8 mouse cellular contexts compared by ENCODE assay signal in the genomic region with DNA sequence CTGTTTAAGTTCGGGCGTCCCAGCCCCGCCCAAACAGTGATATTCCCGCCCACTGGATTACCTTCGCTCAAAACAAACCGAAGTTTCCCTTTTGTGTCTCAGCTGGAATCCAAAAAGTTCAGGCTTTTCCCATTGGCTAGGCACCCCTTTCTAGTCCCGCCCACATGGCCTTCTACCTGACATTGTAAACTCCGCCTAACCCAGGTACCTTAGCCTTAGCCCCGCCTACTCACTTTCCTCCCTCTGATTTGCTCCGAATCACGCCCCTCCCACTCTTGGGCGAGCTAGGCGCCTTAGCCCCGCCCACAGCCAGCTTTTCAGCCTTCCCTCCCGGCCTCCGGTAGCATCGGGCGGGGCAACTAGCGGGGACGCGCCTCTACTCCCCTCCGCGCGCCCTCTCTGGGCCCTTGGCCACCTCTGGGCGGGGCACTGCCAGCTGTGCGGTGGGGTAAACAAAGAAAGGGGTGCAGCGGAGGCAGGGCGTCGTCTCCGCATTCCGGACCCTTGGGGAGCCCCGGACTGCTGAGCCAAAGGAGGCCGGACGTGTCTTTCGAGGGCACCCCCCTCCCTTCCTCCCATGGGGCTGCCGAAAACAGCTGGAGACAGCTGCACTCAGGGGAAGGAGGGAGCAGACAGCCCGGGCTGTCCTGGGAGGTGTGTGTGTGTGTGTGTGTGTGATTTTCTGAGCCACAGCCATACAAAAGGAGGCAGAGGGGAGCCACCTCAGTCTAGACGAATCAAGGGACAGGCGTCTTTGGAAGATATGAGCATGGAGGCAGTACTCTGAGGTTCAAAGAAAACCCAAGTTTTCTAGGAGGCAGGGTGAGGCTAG. TPM values are rescaled to one million over a fixed set of nuclear protein-coding genes. Genes with fewer than 3 reads are reported as not detected.
DNase-seq lines count a peak whose midpoint lies in the region; ATAC-seq and TF ChIP-seq lines count a peak whose summit lies in the region.

No protein-coding gene starts in this region.

- H3K4me1 ChIP-seq in liver, embryonic 15.5 days (replicated peaks): peaks cover 47% of the 10 kb centered on the region
- peaks cover 25% of the 10 kb centered on the region for H3K4me1 ChIP-seq in testis, adult 2 months (ENCODE audit: control insufficient read depth, insufficient read depth, low read length)

- H3K27ac ChIP-seq in liver, embryonic 15.5 days (replicated peaks): no peak overlapping the region
- H3K27ac ChIP-seq in testis, adult 2 months (ENCODE audit: control insufficient read depth, insufficient read depth, low read depth, low read length): peak overlapping the region; percentile 77

- peak; percentile 40 for ATAC-seq in liver, embryonic 15.5 days (ENCODE audit: insufficient read depth)

- H3K4me3 ChIP-seq in liver, embryonic 15.5 days (replicated peaks): peak overlapping the region; percentile 54
- peak overlapping the region; percentile 68 for H3K4me3 ChIP-seq in testis, adult 2 months (ENCODE audit: control insufficient read depth, low read depth, low read length)

- under 1% methylated on average over 39 of the region's 39 CpGs for WGBS in liver, embryonic 15.5 days (ENCODE audit: insufficient replicate concordance)

- H3K9me3 ChIP-seq in liver, embryonic 15.5 days (replicated peaks): no peaks in the 10 kb centered on the region

- peak; percentile 50 to 63 for DNase-seq in layer of hippocampus, adult 8-10 months (ENCODE audit: low spot score in 2 of 2)
- DNase-seq in layer of hippocampus, adult 9-10 months (ENCODE audit: low spot score): no peak
- peak; percentile 74 for DNase-seq in embryo, embryonic 11.5 days (ENCODE audit: low read depth, low spot score)
- DNase-seq in heart, adult 18-20 months: peak; percentile 96 to 97
- DNase-seq in kidney, adult 18-20 months: peak; percentile 95
- peak; percentile 76 for DNase-seq in neural tube, embryonic 10.5 days (ENCODE audit: extremely low spot score, low spot score)

- peak overlapping the region; percentile 72 for H3K4me2 ChIP-seq in liver, embryonic 15.5 days

- H3K9ac ChIP-seq in liver, embryonic 15.5 days: 0 out of 2 replicates have a peak overlapping the region, but pooled peaks have one; percentile 4

- TF ChIP-seq POLR2A in testis, adult 2 months (IDR thresholded peaks at IDR 0.05; ENCODE audit: control insufficient read depth, low read depth, low read length): no peak

- no peaks in the 10 kb centered on the region for H3K36me3 ChIP-seq in liver, embryonic 15.5 days (replicated peaks)
- H3K36me3 ChIP-seq in testis, adult 2 months (ENCODE audit: control insufficient read depth, insufficient read depth, low read length): no peaks in the 10 kb centered on the region

- peaks cover 100% of the 10 kb centered on the region for H3K27me3 ChIP-seq in liver, embryonic 15.5 days
- H3K27me3 ChIP-seq in testis, adult 2 months (ENCODE audit: control insufficient read depth, insufficient read depth, low read length): peaks cover 8% of the 10 kb centered on the region

- no peak for TF ChIP-seq CTCF in testis, adult 2 months (IDR thresholded peaks at IDR 0.05; ENCODE audit: control insufficient read depth, insufficient read depth, insufficient replicate concordance, low read depth, low read length)

RNA-seq across cellular contexts. Expression of gene Ltbp4, which starts 6.6 kb away (rescaled TPM):
- total RNA-seq in layer of hippocampus, adult 8-10 months (2022): 10 to 100 TPM; 48.5 to 59.4 (median 57.9) TPM
- total RNA-seq in heart, adult 18-20 months (2021): 100 to 1,000 TPM; 185 to 206 TPM
- polyA plus RNA-seq in liver, embryonic 15.5 days (2015; fragmentation: Nextera tagmentation; extraction: Ambion mirVana): 4.6 and 7.8 TPM in 2 replicates
- 23.9 and 26.1 TPM in 2 replicates for polyA plus RNA-seq in testis, adult 2 months (2012; rRNA removed)

RNA-seq across cellular contexts. Expression of gene Shkbp1, which starts 24.9 kb away (rescaled TPM):
- total RNA-seq in layer of hippocampus, adult 8-10 months (2022): 10 to 100 TPM; 29.6 to 49.1 (median 34.1) TPM
- 1 to 10 TPM; 5.6 to 6.3 TPM for total RNA-seq in heart, adult 18-20 months (2021)
- 16.4 and 18.6 TPM in 2 replicates for polyA plus RNA-seq in liver, embryonic 15.5 days (2015; fragmentation: Nextera tagmentation; extraction: Ambion mirVana)
- polyA plus RNA-seq in testis, adult 2 months (2012; rRNA removed): 18.3 and 22.4 TPM in 2 replicates

RNA-seq across cellular contexts. Expression of gene Gm20479, which starts 26.3 kb away (rescaled TPM):
- total RNA-seq in layer of hippocampus, adult 8-10 months (2022): not detected
- total RNA-seq in heart, adult 18-20 months (2021): not detected
- 0.28 TPM in 1 of 2 replicates, not detected in the other for polyA plus RNA-seq in liver, embryonic 15.5 days (2015; fragmentation: Nextera tagmentation; extraction: Ambion mirVana)
- polyA plus RNA-seq in testis, adult 2 months (2012; rRNA removed): 0.35 and 0.89 TPM in 2 replicates

Comparison
In these comparisons a context has a peak if more than half of its experiments do, and no peak if none do; other contexts are left out.
1. RNA of gene Shkbp1, which starts 24.9 kb away (total RNA-seq): 29.6 to 49.1 TPM in layer of hippocampus, adult 8-10 months; 5.6 to 6.3 TPM in heart, adult 18-20 months; every median in the first group is over 4 times any median in the second.